Mouse (Mus musculus): Measurements from ENCODE around the gene Sox18.

GRCm38 (mm10) chr2:181656734-181657133, 14.7 kb downstream of the Sox18 start, which contains the start of gene Gm29797:
- no peak for TF ChIP-seq CTCF (IDR thresholded peaks at IDR 0.05; ENCODE audit: extremely low read depth, insufficient read depth, insufficient read length, insufficient replicate concordance)
- TF ChIP-seq POLR2A (IDR thresholded peaks at IDR 0.05; ENCODE audit: low read depth, low read length) = no peak
